ENCODE assay signal across 28 mouse cellular contexts in the genomic region with DNA sequence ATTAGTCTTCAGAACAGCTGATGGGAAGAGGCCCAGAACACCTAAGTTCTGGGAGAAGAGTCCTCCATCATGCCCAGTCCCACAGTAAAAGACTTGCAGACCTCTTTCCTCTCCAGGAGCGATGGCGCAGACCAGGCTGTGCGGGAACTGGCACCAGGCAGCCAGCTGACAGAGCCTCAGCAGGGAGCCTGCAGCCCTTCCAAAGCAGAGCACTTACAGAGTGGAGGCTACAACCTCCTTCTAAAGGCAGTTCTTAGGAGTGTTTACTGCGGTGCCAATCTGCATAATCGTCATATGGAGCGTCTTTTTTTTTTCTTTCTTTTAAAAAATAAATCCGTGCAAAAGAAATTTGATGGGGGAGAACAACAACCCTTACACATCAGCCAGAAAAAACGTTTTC. TPM values are rescaled to one million over a fixed set of nuclear protein-coding genes. Genes with fewer than 3 reads are reported as not detected.
DNase-seq lines count a peak whose midpoint lies in the region; ATAC-seq and TF ChIP-seq lines count a peak whose summit lies in the region.
"Had no signal": no experiment of that assay in that cellular context is flagged by ENCODE, and none has a peak within 500 bp of the region (broad histone marks: within the 10 kb centered on the region; RNA-seq: fewer than 3 reads in every experiment).

No protein-coding gene starts in this region.

- H3K9ac ChIP-seq in midbrain, embryonic 14.5 days (replicated peaks; ENCODE audit: low read length) = no peak overlapping the region
- no peak overlapping the region for H3K9ac ChIP-seq in forebrain, embryonic 12.5 days
- H3K9ac ChIP-seq in intestine, postnatal 0 days (ENCODE audit: low read depth, low read length) = no peak overlapping the region
- H3K9ac ChIP-seq: forebrain, embryonic 15.5 days; heart, embryonic 15.5 days; hindbrain, embryonic 14.5 days; kidney, embryonic 15.5 days; liver, embryonic 12.5 days; liver, postnatal 0 days had no signal

- peaks cover 11% of the 10 kb centered on the region for H3K36me3 ChIP-seq in midbrain, embryonic 14.5 days (ENCODE audit: control insufficient read depth, insufficient read depth, low read length)
- peaks cover 46% of the 10 kb centered on the region for H3K36me3 ChIP-seq in midbrain, embryonic 10.5 days
- H3K36me3 ChIP-seq in forebrain, embryonic 12.5 days (replicated peaks) = peaks cover 28% of the 10 kb centered on the region
- H3K36me3 ChIP-seq in intestine, postnatal 0 days (ENCODE audit: control insufficient read depth, insufficient read depth) = peaks cover 5% of the 10 kb centered on the region; the same call in 1 of the 2 replicates

- peaks cover 21% of the 10 kb centered on the region for H3K4me1 ChIP-seq in midbrain, embryonic 14.5 days (ENCODE audit: control insufficient read depth, insufficient read depth, low read length)
- peaks cover 26% of the 10 kb centered on the region for H3K4me1 ChIP-seq in midbrain, embryonic 10.5 days
- H3K4me1 ChIP-seq in forebrain, embryonic 12.5 days = peaks cover 31% of the 10 kb centered on the region
- peaks cover 11% of the 10 kb centered on the region; the same call in 1 of the 2 replicates for H3K4me1 ChIP-seq in intestine, postnatal 0 days (replicated peaks; ENCODE audit: control insufficient read depth, insufficient read depth, low read length)

- no peaks in the 10 kb centered on the region for H3K27me3 ChIP-seq in midbrain, embryonic 14.5 days (ENCODE audit: control insufficient read depth, insufficient read depth, low read length)
- H3K27me3 ChIP-seq in midbrain, embryonic 10.5 days (ENCODE audit: low read depth, poor library complexity, severe bottlenecking) = no peaks in the 10 kb centered on the region
- no peaks in the 10 kb centered on the region for H3K27me3 ChIP-seq in forebrain, embryonic 12.5 days
- H3K27me3 ChIP-seq in intestine, postnatal 0 days (replicated peaks; ENCODE audit: control insufficient read depth, insufficient read depth, low read length) = no peaks in the 10 kb centered on the region
- H3K27me3 ChIP-seq: forebrain, embryonic 15.5 days; heart, embryonic 15.5 days; kidney, embryonic 15.5 days; liver, embryonic 12.5 days; megakaryocyte, embryonic 14.5 days; Patski had no signal

- no peak for TF ChIP-seq CTCF in intestine, postnatal 0 days (IDR thresholded peaks at IDR 0.05; ENCODE audit: low read depth)

- peak; percentile 31 for DNase-seq in heart, adult 11 months
- no peak for DNase-seq in heart, adult 18-20 months
- DNase-seq in midbrain, embryonic 14.5 days = peak; percentile 23
- no peak for DNase-seq in midbrain, embryonic 10.5 days (ENCODE audit: low spot score)
- peak; percentile 54 to 74 for DNase-seq in cerebellum, postnatal 10 days
- DNase-seq in retina, postnatal 1 day = peak; percentile 11
- DNase-seq: adrenal gland, postnatal 10 days; gastrocnemius, postnatal 36 days; kidney, adult 18-20 months; kidney, postnatal 25 days; liver, postnatal 0 days; lung, postnatal 4 days; right cerebral cortex, postnatal 4 days; thymus, adult 2 months; thymus, postnatal 36 days had no signal

- H3K9me3 ChIP-seq in midbrain, embryonic 14.5 days (ENCODE audit: control insufficient read depth, low read length) = no peaks in the 10 kb centered on the region
- H3K9me3 ChIP-seq in midbrain, embryonic 10.5 days (replicated peaks) = no peaks in the 10 kb centered on the region
- H3K9me3 ChIP-seq in forebrain, embryonic 12.5 days = no peaks in the 10 kb centered on the region
- H3K9me3 ChIP-seq in intestine, postnatal 0 days (ENCODE audit: control insufficient read depth) = no peaks in the 10 kb centered on the region
- H3K9me3 ChIP-seq: forebrain, embryonic 15.5 days; heart, embryonic 15.5 days; kidney, embryonic 15.5 days; liver, embryonic 12.5 days; megakaryocyte, embryonic 14.5 days had no signal

- no peak overlapping the region for H3K4me2 ChIP-seq in midbrain, embryonic 14.5 days (ENCODE audit: low read length)
- H3K4me2 ChIP-seq in forebrain, embryonic 12.5 days = no peak overlapping the region
- H3K4me2 ChIP-seq in intestine, postnatal 0 days (replicated peaks; ENCODE audit: low read depth) = no peak overlapping the region
- H3K4me2 ChIP-seq: forebrain, embryonic 15.5 days; heart, embryonic 15.5 days; hindbrain, embryonic 14.5 days; kidney, embryonic 15.5 days; liver, embryonic 12.5 days had no signal

- 65% methylated on average over 8 of the region's 8 CpGs for WGBS in midbrain, embryonic 14.5 days
- 63% methylated on average over 8 of the region's 8 CpGs for WGBS in midbrain, embryonic 10.5 days
- WGBS in forebrain, embryonic 12.5 days = 51% methylated on average over 8 of the region's 8 CpGs
- WGBS in intestine, postnatal 0 days = 84% methylated on average over 8 of the region's 8 CpGs

- no peak overlapping the region for H3K4me3 ChIP-seq in midbrain, embryonic 14.5 days (replicated peaks; ENCODE audit: low read depth, low read length)
- no peak overlapping the region for H3K4me3 ChIP-seq in midbrain, embryonic 10.5 days
- H3K4me3 ChIP-seq in forebrain, embryonic 12.5 days (replicated peaks) = no peak overlapping the region
- H3K4me3 ChIP-seq in intestine, postnatal 0 days (ENCODE audit: low read depth, low read length) = no peak overlapping the region
- H3K4me3 ChIP-seq: forebrain, embryonic 15.5 days; heart, embryonic 15.5 days; kidney, embryonic 15.5 days; left cerebral cortex, adult 2 months; liver, embryonic 12.5 days; megakaryocyte, embryonic 14.5 days had no signal

- no peak for ATAC-seq in midbrain, embryonic 14.5 days (ENCODE audit: low FRiP score, low TSS enrichment)
- ATAC-seq in forebrain, embryonic 12.5 days (ENCODE audit: low FRiP score) = no peak
- no peak for ATAC-seq in intestine, postnatal 0 days
- ATAC-seq: forebrain, embryonic 15.5 days; inflammation-experienced regulatory T-cells, adult 6 months; liver, embryonic 12.5 days; liver, postnatal 0 days; midbrain, embryonic 16.5 days; Patski had no signal

- no peak overlapping the region for H3K27ac ChIP-seq in midbrain, embryonic 14.5 days (replicated peaks; ENCODE audit: low read depth, low read length)
- no peak overlapping the region for H3K27ac ChIP-seq in midbrain, embryonic 10.5 days (replicated peaks)
- H3K27ac ChIP-seq in forebrain, embryonic 12.5 days = no peak overlapping the region
- no peak overlapping the region for H3K27ac ChIP-seq in intestine, postnatal 0 days (ENCODE audit: low read depth, low read length)
- H3K27ac ChIP-seq: forebrain, embryonic 15.5 days; hindbrain, embryonic 14.5 days; kidney, embryonic 15.5 days; left cerebral cortex, adult 2 months; liver, embryonic 12.5 days; stomach, postnatal 0 days had no signal

RNA-seq across cellular contexts. Expression of a gene that starts 5.2 kb away (rescaled TPM):
- total RNA-seq in heart, adult 18-20 months (2021) = 10 to 100 TPM; 17.1 to 18.4 TPM
- 40.3 and 43.9 TPM in 2 replicates for polyA plus RNA-seq in midbrain, embryonic 14.5 days (2014; fragmentation: Nextera tagmentation; extraction: Ambion mirVana)
- 32.9 and 36.1 TPM in 2 replicates for polyA plus RNA-seq in midbrain, embryonic 10.5 days (2016; fragmentation: Nextera tagmentation; extraction: Ambion mirVana)
- polyA plus RNA-seq in forebrain, embryonic 12.5 days (2016; fragmentation: Nextera tagmentation; extraction: Ambion mirVana) = 37.4 TPM in 2 replicates
- 13.8 and 15.7 TPM in 2 replicates for polyA plus RNA-seq in intestine, postnatal 0 days (2015; fragmentation: Nextera tagmentation; extraction: Ambion mirVana)

RNA-seq across cellular contexts. Expression of a gene that starts 26.5 kb away (rescaled TPM):
- total RNA-seq in heart, adult 18-20 months (2021) = 10 to 100 TPM; 26.7 to 29.5 TPM
- 56.1 and 77.9 TPM in 2 replicates for polyA plus RNA-seq in midbrain, embryonic 14.5 days (2014; fragmentation: Nextera tagmentation; extraction: Ambion mirVana)
- 46.4 and 47.5 TPM in 2 replicates for polyA plus RNA-seq in midbrain, embryonic 10.5 days (2016; fragmentation: Nextera tagmentation; extraction: Ambion mirVana)
- 51.2 and 53.4 TPM in 2 replicates for polyA plus RNA-seq in forebrain, embryonic 12.5 days (2016; fragmentation: Nextera tagmentation; extraction: Ambion mirVana)
- polyA plus RNA-seq in intestine, postnatal 0 days (2015; fragmentation: Nextera tagmentation; extraction: Ambion mirVana) = 81.9 and 85.3 TPM in 2 replicates

Comparison
In these comparisons a context has a peak if more than half of its experiments do, and no peak if none do; other contexts are left out.
1. DNase-seq: peak in heart, adult 11 months (single experiment), midbrain, embryonic 14.5 days (single experiment), cerebellum, postnatal 10 days (2 of 2) and retina, postnatal 1 day (single experiment); none in heart, adult 18-20 months (0 of 2) and midbrain, embryonic 10.5 days (single experiment).